Mouse (Mus musculus): Measurements from ENCODE around the gene L3mbtl3.

DNA sequence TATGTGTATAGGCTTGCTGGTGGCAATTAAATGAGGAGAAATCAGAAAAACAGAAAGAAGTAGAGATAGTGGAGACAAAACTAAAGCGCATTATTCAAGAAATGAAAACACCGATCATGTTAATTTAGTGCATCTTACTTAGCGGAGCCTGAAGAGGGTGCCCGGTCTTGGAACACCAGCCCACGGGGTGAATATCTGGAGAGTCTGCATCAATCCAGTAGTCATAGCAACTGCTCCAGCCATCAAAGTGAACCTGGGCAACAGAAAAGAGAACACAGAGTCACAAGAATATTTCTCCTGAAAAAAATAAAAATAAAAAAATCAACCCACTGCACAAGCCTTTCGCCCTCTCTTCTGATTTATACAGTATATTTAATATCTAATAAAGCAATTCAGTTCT lies 72.3 kb downstream of the L3mbtl3 start:
- TF ChIP-seq CTCF (conservative IDR thresholded peaks at IDR 0.05 in 1 of 2, IDR thresholded peaks at IDR 0.05 in 1 of 2; ENCODE audit: low read depth in 2 of 2, low read length in 2 of 2) (no peak), ZC3H11A (IDR thresholded peaks at IDR 0.05; ENCODE audit: low read depth, low read length) (no peak), POLR2A (IDR thresholded peaks at IDR 0.05; ENCODE audit: low read depth, low read length) (no peak), BHLHE40 (IDR thresholded peaks at IDR 0.05; ENCODE audit: low read depth, low read length) (no peak), MAX (IDR thresholded peaks at IDR 0.05; ENCODE audit: low read length) (no peak), EP300 (IDR thresholded peaks at IDR 0.05; ENCODE audit: low read length) (no peak), SIN3A (IDR thresholded peaks at IDR 0.05; ENCODE audit: low read length) (no peak), POLR2AphosphoS2 (IDR thresholded peaks at IDR 0.05; ENCODE audit: low read depth, low read length) (no peak), ZKSCAN1 (IDR thresholded peaks at IDR 0.05; ENCODE audit: borderline replicate concordance, low read depth, low read length) (no peak), USF1 (IDR thresholded peaks at IDR 0.05; ENCODE audit: low read depth, low read length) (no peak), ETS1 (conservative IDR thresholded peaks at IDR 0.05; ENCODE audit: low read depth, low read length) (no peak)
